Mouse (Mus musculus): ENCODE data around the gene Tmem63b. TPM values are rescaled to one million over a fixed set of nuclear protein-coding genes. Genes with fewer than 3 reads are reported as not detected.
"Not testable (repeated sequence)": the region's sequence is repeated elsewhere in the genome, so short reads cannot be mapped to it uniquely, and the experiment has no call there.

Gene Tmem63b
- total RNA-seq, 1 experiment from 2014 or later: 21.2 TPM

DNA sequence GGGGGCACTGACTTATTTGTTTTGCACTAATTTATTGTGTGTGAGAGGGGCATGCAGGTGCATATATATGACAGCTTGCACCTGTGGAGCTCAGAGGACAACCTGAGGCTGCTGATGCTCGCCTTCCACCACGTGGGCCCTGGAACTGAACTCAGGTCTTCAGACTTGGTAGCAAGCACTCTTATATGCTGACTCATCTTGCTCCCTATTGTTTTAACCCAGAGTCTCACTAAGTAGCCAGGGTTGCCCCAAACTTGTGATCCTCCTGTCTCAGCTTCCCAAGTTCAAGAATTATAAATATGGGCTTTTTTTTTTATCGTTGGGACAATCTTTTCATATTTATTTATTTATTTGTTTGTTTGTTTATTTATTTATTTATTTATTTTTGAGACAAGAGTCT is 55.7 kb downstream of the Tmem63b start:
- no peak for ATAC-seq (ENCODE audit: extremely low read depth, insufficient number of reproducible peaks, low FRiP score, poor library complexity, severe bottlenecking)

DNA sequence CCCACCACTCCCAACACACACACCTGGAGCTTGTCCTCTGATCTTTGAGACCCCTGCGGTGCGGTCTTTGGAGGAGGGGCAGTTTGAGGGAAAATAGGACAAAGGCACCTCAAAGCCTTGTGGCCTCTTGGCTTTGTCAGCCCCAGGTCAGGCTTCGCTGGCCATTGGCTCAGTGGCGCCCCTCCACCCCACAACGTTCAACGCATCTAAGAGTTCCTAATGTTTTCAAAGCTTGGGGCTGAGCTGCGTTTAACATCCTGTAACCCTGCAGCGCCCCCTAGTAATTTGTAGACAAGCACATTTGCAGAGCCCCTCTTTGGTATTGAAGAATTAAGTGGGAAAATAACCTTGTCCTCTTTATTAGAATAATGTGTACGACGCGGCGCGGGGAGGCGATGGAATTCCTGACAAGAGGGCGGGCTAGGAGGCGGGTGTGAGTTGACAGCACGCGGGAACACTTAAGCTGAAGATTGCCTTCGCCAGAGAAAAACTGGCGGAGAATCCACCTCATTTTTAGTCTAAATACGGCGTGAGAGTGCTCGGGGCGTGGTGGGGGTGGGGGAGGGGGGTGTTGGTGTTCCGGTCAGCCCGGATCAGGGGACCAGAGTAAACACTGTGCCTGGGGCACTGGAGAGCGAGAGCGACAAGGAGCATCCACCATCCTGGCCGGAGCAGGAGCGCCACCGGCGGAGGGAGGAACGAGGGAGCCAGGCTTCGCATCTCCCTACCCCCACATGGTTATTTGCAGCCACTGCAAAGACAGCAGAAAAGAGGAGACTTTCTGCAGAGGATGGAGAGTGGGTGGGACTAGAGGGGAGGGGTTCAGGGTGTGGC is 56.6 kb downstream of the Tmem63b start:
- peak; percentile 24; the same call in 1 of the 2 replicates for ATAC-seq (ENCODE audit: extremely low read depth, insufficient number of reproducible peaks, low FRiP score, poor library complexity, severe bottlenecking)

DNA sequence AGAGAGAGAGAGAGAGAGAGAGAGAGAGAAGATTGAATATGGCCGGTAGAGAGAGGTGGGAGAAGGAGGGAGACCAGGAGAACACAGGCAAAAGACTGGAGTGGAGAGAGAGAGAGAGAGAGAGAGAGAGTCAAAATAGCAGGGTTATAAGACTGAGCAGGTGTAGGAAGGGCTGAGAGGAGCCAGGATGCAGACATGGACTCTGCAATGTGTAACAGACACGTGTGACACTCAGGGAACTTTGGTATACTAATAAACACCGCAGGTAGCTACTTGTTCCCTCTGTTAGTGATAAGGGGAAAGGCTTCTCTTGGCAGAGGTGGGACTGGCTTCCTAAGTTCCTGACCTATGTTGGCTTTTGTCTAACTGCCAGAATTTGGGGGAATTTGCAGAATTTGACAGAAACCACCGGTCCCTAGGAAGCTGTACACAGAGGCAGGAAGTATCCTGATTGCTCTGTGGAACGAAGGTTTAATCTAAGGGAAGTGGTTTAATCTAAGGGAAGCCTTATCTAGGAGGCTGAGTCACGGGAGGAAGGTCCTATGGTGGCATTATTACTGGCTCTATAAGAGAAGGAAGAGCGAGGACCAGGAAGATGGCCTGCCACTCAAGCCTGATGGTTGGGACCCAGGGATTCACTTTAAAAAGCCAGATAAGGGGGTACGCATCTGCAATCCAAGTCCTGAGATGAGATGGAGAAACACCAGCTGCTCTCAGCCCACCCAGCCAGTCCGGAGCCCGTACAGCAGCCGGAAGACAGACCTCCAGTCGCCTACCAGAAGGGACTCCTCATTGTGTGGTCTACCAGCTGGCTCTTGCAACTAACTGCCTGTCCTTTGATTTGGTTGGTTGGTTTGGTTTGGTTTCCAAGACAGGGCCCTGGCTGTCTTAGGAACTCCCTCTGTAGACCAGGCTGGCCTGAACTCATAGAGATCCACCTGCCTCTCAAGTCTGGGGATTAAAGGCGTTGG is 57.5 kb downstream of the Tmem63b start:
- ATAC-seq (ENCODE audit: extremely low read depth, insufficient number of reproducible peaks, low FRiP score, poor library complexity, severe bottlenecking): no peak

DNA sequence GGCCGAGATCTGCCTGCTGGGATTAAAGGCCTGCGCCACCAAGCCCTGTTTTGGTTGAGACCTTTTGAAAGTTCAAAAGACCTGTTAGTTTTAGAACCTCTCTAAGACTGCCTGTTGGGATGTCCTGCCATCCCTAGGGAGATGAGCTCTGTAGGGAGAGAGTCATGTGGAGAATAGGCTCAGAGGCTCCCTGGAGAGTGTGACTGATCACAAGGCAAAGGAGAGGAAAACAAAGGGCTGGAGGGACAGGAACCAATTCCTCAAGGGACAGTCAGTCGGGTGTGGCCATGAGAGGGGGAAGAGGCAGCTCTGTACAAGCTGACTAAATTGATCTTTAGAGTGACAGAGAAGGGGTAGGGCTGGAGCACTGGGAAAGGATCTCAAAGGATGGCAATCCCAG is 58.5 kb downstream of the Tmem63b start:
- ATAC-seq (ENCODE audit: extremely low read depth, insufficient number of reproducible peaks, low FRiP score, poor library complexity, severe bottlenecking): no peak

DNA sequence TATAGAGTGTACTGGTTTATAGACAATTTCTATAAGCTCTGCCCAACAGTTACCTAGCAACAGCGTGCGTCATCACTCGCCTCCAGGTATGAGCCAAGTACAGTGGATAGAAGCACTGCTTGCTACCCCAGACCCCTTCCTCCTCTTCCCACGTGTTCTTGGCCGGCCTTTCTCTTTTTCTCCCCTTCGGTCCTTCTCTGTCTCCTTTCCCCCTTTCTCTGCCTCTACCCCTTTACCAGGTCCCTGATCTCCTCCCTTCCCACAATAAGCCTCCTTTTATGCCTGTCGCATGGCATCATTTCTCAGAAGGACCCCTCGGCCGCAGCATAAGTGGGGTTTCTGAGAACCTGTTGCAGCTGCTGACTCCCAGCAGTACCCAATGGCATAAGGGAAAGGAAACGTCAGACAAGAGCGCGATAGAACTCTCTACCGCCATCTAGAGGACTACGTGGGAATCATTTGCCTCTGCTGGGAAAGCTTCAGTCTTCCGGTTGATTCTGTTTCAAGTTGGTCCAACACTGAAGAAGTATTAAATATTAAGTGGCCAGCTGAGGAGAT is 60.0 kb downstream of the Tmem63b start:
- peak; percentile 93 for ATAC-seq (ENCODE audit: extremely low read depth, insufficient number of reproducible peaks, low FRiP score, poor library complexity, severe bottlenecking)

DNA sequence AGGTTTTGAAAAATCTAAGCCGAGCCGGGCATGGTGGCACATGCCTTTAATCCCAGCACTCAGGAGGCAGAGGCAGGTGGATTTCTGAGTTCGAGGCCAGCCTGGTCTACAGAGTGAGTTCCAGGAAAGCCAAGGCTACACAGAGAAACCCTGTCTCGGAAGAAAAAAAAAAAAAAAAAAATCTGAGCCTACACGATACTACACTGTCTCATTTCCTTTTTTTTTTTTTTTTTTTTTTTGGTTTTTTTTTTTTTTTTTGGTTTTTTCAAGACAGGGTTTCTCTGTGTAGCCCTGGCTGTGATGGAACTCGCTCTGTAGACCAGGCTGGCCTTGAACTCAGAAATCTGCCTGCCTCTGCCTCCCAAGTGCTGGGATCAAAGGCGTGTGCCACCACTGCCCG is 63.3 kb downstream of the Tmem63b start:
- not testable (repeated sequence) for ATAC-seq (ENCODE audit: extremely low read depth, insufficient number of reproducible peaks, low FRiP score, poor library complexity, severe bottlenecking)

DNA sequence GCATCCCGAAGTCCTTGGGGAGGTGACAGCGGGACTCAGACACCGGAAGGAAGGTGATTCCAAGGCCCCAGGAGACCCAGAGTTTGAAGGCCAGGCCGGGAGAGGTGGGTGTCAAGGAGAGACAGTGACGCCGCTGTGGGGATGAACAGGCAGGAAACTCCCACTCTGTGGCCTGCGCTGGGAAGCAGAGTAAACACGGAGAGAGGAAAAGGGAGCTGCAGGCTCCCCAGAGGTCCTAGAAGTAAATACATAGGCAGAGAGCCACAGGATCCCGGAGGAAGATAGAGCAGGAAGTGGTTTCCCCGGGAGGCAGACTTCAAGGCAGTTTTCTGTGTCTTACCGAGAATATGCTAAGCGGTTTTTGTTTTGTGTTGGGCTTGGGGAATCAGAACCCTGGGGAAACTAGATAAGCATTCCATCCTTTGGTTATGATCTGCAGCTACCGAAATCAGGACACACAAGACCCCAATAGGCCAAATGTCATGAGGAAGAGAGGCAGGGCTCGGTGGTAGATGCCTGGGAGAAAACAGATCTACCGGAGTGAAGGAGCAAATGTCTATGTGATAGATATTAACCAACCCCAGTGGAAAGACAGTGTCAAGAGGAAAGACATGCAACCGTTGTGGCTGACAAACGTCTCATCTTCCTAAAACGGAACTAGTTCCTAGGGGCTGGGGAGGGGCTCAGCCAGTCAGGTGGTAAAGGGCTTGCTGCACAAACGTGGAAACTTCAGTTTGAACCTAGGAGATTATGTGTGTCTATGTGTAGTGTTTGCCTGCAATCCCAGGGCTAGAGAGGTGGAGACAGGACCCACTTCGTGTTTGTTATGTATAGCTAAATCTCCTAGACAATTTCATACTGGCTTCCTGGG is 67.1 kb downstream of the Tmem63b start:
- ATAC-seq (ENCODE audit: extremely low read depth, insufficient number of reproducible peaks, low FRiP score, poor library complexity, severe bottlenecking): peak; percentile 19; the same call in 1 of the 2 replicates

DNA sequence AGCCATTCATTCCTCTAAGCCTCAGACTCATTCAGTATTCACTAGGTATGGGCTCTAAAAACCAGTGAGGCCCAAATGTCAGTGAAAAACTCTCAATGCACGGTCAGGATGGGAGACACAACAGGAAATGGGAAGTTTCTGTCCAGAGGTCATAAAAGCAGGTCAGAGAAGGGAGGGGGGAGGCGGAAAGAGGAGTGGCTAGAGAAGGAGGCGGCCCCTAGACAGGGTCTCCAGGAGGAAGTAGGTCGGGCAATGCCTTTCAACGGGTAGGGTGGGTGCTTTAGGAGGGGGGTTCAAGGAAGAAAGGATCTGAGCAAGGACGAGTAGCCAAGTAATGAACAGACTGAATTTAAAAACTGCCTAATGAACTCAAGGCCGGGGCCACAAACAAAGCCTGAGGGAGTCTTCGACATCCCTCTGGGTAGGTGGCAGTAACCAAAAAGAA is 67.7 kb downstream of the Tmem63b start:
- 0 out of 2 replicates have a peak, but pooled peaks have one; percentile 13 for ATAC-seq (ENCODE audit: extremely low read depth, insufficient number of reproducible peaks, low FRiP score, poor library complexity, severe bottlenecking)

DNA sequence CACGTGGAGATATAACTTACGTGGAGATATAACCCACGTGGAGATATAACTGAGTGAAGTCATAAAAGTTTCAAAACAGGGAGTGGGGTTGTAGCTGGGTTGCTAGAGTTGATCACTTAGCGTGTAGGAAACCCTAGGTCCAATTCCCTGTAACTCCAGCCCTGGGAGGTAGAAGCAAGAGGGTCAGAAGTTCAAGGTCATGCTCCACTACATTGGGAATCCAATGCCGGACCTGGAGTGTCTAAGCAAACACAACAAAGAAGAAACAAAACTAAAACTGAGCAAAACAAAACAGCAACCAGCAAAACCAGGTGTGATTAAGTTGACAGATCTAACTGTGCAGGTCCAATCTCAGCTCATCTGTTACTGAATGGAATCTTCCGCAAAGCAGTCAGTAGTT is 69.0 kb downstream of the Tmem63b start:
- ATAC-seq (ENCODE audit: extremely low read depth, insufficient number of reproducible peaks, low FRiP score, poor library complexity, severe bottlenecking): no peak

DNA sequence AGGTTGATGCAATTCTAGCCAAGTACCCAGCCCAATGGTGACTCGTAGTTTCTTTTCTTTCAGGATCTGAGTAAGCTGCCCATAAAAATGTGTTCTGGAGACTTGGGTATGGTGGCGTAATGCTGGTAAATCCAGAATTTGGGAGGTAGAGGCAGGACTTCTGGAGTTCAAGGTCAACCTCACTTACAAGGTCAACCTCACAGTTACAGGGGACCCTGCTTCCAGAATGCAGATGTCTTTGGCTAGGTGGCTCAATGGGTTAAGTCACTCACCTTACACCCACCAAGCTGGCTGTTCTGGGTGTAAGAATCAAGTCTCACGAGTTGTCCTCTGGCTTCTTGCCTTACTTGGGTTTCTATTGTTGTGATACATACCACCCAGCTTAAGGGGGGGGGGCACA is 70.0 kb downstream of the Tmem63b start:
- no peak for ATAC-seq (ENCODE audit: extremely low read depth, insufficient number of reproducible peaks, low FRiP score, poor library complexity, severe bottlenecking)

DNA sequence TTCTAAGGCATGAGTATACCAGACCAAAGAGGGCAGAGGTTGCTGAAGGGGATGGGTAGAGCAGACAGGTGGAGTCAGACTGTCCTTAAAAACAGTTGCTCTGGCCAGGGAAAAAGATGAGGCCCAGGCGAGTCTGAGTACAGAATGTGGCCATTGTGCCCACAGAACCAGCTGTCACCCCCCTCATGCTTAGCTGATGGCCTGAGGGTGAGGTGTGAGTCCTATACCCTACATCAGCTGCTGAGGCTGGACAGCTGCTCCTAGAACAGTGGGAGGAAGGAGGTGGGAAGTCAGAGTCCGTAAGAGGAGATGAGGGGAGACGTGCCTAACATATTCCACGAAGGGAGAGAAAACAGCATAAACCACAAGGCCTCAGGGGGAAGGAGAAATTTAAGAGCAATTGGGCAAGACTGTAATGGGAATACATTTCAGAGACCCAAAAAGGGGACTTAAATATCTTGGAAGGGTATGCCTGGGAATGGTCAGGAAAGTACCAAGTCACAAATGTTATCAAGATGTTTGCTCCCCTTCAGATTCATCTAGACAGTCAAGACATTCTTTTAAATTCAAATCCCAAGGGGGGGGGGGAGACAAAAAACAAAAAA is 70.6 kb downstream of the Tmem63b start:
- no peak for ATAC-seq (ENCODE audit: extremely low read depth, insufficient number of reproducible peaks, low FRiP score, poor library complexity, severe bottlenecking)

DNA sequence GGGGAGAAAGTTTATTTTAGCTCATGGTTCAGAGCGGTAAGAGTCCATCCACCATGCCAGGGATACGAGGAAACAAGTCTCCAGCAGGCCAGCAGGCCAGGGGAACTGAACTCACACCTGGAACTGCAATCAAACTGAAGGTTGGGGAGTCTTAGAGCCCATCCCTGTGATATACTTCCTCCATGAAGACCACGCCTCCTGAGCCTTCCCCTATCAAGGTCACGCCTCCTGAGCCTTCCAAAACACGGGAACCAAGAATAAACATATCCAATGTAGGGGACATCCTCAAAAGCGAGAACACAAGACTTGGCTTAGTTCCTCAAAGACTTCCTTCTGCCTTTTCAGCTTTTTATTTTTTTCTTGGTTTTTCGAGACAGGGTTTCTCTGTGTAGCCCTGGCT is 73.8 kb downstream of the Tmem63b start:
- ATAC-seq (ENCODE audit: extremely low read depth, insufficient number of reproducible peaks, low FRiP score, poor library complexity, severe bottlenecking): 0 out of 2 replicates have a peak, but pooled peaks have one; percentile 33

DNA sequence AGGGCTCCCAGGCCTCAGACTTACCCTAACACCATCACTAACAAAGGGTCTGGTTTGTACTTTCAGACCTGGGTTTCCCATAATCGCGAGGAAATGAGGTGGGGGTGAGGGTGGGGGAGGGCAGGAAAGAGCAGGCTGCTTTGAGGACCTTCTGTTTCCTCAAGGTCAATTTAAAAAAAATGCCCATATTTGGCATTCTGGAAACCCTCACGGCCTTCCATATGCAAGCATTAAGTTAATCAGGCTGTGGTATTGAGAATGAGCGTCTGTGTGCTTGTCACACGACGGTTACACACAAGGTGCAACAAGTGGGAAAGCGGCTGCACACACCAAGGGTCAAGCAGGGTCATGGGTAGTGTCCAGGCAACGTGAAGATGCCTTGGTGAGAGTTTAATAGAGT is 74.7 kb downstream of the Tmem63b start:
- no peak for ATAC-seq (ENCODE audit: extremely low read depth, insufficient number of reproducible peaks, low FRiP score, poor library complexity, severe bottlenecking)

Other genes with a start within 250 kb of the Tmem63b start
- not detected in 2 replicates for gene Spats1, start 211.5 kb downstream of the Tmem63b start, total RNA-seq (2017)
- gene Aars2, start 180.1 kb downstream of the Tmem63b start, total RNA-seq (2017): 6.9 and 7.8 TPM in 2 replicates
- gene Tcte1, start 163.5 kb downstream of the Tmem63b start, total RNA-seq (2017): not detected in 2 replicates
- gene Tmem151b, start 137.2 kb downstream of the Tmem63b start, total RNA-seq (2017): 0.12 and 0.23 TPM in 2 replicates
- gene Nfkbie, start 131.2 kb downstream of the Tmem63b start, total RNA-seq (2017): 51.4 and 59.9 TPM in 2 replicates
- 17.7 and 24.6 TPM in 2 replicates for gene Slc35b2, start 123.0 kb downstream of the Tmem63b start, total RNA-seq (2017)
- 535 and 559 TPM in 2 replicates for gene Hsp90ab1, start 113.6 kb downstream of the Tmem63b start, total RNA-seq (2017)
- gene Slc29a1, start 87.3 kb downstream of the Tmem63b start, total RNA-seq (2017): 3.7 and 5.9 TPM in 2 replicates
- gene Mymx, start 84.8 kb downstream of the Tmem63b start, total RNA-seq (2017): not detected in 2 replicates
- gene Capn11, start 27.6 kb downstream of the Tmem63b start, total RNA-seq (2017): 1.1 and 1.5 TPM in 2 replicates
- 6.4 and 11.4 TPM in 2 replicates for gene Mrpl14, start 583 bp downstream of the Tmem63b start, total RNA-seq (2017)
- not detected in 2 replicates for gene 1600014C23Rik, start 46.9 kb upstream of the Tmem63b start, total RNA-seq (2017)

Measured in neutrophil, adult 5-6 weeks (primary cell).